10 mouse cellular contexts compared by ENCODE assay signal in genomic region chr6:33763245-33763644, GRCm38 (mm10).
DNase-seq lines count a peak whose midpoint lies in the region; ATAC-seq lines count a peak whose summit lies in the region.
"Had no signal": no experiment of that assay in that cellular context is flagged by ENCODE, and none has a peak within 500 bp of the region (broad histone marks: within the 10 kb centered on the region; RNA-seq: fewer than 3 reads in every experiment).

No protein-coding gene starts in this region.

- ATAC-seq in CD4-positive, CD25-positive, alpha-beta regulatory T cell, adult 4 months, result no peak
- ATAC-seq: forebrain, embryonic 13.5 days; intestine, postnatal 0 days had no signal

- intact Hi-C loops in left cerebral cortex, postnatal 14 days (cut with DNase I), result no loop called here

- DNase-seq in cerebellum, adult 9-10 months, result peak; percentile 29
- no peak for DNase-seq in cerebellum, postnatal 4 days (ENCODE audit: low spot score in 2 of 2)
- DNase-seq in cerebellum, postnatal 25 days, result peak; percentile 25 to 34
- peak; percentile 31 for DNase-seq in layer of hippocampus, adult 9-10 months (ENCODE audit: low spot score)
- peak; percentile 64 to 75 for DNase-seq in left cerebral cortex, postnatal 14 days (ENCODE audit: low spot score in 2 of 2)
- DNase-seq in testis, postnatal 14 days (ENCODE audit: low spot score), result no peak
- DNase-seq in MN1 (ENCODE audit: low spot score), result no peak

Comparison
In these comparisons a context has a peak if more than half of its experiments do, and no peak if none do; other contexts are left out.
1. DNase-seq: peak in cerebellum, adult 9-10 months (single experiment), cerebellum, postnatal 25 days (2 of 2), layer of hippocampus, adult 9-10 months (single experiment) and left cerebral cortex, postnatal 14 days (2 of 2); none in cerebellum, postnatal 4 days (0 of 2), testis, postnatal 14 days (single experiment) and MN1 (single experiment).